Mouse (Mus musculus): ENCODE measurements at regions not wholly inside any gene's neighbourhood (a gene's known extent, or its start where the extent isn't known, plus 50 kb on each side); places are given as distances from the start of the nearest gene placed in this dataset.
A peak's percentile ranks its signal among the peaks of the same experiment; 100 is the strongest.

DNA sequence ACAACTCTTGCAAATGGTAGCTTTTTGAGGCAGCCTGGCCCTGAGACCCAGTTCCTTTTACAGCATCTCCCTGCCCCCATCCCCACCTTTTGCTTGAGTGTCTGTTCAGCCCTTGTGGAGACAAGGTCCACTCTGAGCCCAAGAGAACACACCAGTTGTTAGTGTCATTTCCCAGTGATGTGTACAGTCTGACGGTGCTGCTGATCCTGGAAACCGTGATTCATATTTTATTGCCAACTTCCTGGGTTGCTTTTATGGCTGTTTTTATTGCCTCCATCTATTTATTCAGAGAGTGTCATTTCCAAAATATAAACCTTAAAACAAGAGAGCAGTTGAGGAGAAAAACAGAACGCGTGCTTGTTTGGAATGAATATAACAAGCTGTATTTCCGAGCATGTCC, 309.6 kb upstream of the Isl1 start:
- DNase-seq, result no peak

DNA sequence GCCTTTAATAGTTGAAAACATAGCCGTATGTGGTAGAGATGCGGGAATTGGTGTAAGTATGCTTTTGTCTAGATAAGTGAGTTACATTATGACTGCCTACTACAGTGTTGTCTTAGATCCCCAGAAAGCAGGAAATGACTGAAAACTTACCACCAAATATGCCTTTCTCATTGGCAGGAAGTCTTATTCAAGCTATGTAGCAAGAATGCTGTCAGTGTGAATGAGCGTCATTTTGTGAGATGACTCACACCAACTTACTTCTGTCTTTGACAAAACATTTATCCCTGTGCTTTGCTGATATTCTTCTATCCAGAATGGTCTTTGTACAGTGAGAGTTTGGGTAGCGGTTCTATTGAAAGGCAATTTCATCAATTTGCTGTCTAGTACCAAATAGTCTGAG, 286.9 kb upstream of the Isl1 start:
- no peak for DNase-seq

DNA sequence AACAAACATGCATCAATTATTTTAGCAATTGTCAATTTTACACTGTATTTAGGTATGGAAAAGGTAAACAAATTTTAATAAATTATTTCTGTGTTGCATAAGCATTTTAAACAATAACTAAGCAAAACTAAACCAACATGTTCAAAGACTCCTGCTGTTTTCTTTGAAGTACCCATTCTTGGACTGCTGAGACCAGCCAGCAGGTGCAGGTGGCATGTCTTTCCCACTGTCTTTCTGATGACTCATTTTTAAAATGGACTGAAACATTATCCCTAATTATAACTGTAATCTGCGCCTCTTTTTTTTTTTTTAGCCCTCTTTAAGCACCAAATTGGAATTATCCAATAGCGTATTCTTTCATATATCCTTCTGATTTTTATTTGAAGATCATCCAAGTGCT, 286.0 kb upstream of the Isl1 start:
- no peak for DNase-seq

DNA sequence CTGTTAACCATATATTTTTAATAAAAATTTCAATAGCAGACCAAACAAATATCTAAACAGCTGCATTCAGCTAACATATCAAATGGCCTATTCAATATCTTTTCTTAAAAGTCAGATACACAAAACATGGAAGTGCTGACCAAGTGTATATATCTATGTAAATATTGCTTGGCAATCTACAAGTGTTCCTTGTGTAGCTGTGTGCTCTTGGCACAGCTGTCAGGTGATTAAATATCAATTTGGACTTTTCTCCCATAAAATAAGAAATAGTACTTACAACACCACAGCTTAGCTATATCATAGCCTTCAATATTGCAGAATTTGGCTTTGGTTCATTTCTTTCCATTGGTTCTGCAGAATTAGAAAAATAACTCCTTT, 266.5 kb upstream of the Isl1 start:
- no peak for DNase-seq

DNA sequence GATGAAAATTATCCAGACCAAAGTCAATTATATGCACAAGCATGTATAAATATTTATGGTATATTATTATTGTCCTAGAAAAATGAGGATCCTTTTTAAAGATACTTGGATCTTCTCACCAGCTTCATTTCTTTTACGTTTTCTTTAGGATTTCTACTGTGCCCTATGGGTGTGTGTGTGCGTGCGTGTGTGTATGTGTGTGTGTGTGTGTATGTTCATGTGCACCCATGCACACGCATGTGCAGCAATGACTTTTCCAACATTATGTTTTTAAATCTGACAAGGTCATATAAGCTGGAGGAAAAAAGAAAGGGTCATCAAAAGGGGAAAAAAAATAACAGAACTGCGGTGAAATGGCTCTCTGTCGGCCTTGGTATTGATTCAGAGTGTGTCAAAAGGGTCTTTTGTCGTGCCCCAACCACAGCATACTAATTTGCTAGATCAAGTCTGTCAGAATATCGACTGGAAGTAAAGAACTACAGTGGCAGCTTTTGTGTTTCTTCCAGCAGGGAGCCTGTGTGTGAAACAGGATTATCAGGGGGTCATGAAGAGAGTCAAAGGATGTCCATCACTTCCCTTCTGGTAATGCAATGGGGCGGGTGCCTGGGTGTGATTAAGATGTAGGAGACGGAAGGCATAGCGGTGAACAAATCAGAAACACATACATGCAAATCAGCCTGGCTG, 265.9 kb upstream of the Isl1 start:
- DNase-seq, result no peak

DNA sequence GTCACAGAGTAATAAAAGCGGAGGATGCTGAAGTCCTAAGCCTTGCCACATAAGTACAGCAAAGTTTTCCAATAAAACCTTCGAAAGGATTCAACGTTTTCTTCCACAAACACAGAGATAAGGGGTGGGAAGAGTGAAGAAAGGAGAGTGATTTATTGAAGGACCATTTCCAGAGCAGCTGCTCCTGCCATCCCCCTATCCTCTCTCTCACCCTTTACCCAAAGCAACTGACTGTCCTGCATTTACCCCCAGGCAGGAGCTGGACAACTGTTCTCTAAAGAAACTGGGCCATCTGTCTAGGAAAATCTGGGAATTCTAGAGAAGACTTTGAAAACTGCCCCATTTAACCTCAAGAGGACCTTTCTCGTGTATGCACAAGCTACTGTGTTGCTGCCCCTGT, 245.6 kb upstream of the Isl1 start:
- DNase-seq, result no peak

DNA sequence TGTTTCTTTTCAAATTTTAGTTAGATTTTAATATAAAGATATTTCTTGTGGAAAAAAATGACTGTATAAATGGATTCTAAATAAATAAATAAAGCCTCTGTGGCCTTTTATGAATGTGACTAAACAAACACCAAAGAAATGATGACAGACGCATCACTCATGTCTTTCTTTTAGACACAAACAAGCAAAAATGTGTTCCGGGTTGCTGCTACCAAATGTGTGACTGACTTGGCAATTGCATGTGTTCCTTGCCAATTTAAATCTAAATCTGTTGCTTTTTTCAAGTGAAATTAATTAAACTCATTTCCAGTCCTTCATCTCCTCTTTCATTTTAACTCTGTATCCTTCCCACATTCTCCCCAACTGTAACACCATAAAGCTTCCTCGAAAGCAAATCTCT, 225.7 kb upstream of the Isl1 start:
- DNase-seq, result no peak

DNA sequence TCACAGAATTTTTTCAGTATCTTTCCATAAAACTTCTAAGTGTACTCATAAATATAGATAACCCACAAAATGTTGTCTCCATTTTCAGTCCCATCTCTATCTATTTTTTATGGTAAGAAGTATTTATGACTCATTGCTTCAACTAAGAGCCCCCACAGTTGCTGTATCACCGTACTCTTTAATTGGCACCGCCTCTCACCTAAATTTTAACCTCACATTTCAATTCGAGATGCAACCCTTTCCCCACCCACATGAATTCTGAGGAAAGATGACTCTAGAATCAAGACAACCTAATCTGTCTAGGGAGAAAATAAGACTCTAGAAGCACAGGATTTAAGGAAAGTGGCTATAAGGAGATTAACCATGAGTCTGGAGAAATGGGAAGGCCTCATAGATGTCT, 223.7 kb upstream of the Isl1 start:
- DNase-seq, result no peak

DNA sequence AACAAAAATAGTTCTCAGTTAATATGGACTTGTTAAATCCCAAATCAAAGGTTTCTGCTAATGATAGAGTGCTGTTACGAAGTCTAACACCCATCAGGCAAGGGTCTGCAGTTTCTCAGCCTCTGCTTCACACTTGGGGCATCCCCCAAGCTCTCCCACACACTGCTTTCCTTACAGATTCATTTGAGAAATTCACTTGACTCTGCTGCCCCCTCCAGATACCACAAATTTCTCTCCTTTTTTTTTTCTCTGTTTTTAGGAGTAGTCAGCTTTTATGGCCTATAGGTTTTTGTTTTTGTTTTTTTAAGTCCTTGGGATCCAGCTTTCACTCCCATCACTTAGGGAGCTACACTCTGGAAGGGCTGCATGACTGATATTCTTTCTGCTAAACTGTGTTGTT, 218.8 kb upstream of the Isl1 start:
- DNase-seq, result no peak

DNA sequence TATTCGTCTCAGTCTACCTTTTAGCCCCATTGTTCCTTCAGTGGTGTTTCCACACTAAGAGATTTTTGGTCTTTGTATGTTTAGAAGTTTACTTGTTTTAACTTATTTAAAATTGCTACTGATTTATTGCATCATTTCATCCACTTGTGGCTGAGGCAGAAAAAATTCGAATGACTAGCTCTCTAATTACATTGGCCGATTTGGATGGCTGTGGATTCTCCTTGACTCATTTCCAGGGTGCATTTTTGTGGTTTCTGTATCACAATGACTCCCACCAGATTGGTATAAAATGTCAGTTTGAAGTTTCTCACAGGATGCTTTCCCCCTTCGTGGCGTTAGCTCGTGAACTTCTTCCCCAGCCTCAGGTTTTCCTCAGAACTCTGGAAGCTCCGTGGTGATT, 217.5 kb upstream of the Isl1 start:
- DNase-seq, result no peak

DNA sequence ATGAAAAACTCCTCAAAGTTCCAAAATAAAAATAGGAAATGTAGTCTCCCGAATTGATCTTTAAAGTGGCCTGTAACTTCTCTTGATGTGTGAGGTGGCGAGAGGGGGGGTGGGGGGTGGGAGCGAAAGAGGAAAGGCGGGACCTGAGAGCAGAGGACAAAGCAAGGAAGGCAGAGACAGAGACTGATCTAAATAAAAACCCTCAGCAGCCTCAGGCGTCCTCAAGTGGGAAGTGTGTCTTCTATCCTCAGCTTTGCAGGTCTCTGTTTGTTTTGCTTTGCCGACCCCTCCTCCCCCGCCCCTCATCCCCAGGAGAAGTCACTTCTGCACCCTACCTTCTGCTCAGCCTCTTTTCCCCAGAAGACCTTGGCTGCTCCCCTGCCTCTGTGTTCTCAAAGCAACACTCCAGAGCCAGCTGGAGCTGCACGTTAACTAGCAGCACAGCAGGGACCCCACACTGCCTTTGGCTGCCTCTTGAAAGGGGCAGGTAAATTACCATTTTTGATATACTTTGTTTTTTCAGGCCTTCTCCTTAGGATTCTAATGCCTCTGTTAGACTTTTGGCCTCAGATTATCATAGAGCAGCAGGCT, 214.3 kb upstream of the Isl1 start:
- DNase-seq, result no peak

DNA sequence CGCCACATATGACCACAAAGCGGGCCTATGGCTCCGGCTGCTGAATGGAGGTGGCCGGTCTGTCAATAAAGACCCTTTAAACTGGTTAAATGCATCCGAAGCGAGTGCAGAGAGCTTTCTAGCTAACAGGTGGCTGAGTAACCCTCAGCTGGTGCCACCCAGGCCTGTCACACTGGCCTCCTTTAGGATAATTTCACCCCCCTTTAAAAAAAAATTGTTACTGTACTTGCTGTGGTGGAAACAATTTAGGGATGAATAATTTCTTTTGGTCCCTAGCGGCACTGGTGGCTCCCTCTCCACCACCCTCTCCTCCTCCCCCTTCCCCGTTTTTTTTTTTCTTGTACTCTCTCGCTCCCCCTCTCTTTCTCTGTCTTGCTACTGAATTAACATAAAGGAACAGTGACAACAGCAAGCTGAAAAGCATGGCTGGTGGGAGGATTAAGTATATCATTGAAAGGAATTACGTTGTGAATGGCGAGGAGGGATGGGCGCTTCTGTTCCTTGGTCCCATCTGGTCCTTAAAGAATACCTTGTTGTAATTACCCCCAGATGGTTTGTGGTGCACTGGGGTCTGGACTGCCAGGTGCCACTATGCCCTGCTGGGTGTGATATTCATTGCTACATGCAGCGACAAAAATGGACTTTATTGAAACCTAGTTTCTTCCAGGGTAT, 205.3 kb upstream of the Isl1 start:
- DNase-seq, result no peak

DNA sequence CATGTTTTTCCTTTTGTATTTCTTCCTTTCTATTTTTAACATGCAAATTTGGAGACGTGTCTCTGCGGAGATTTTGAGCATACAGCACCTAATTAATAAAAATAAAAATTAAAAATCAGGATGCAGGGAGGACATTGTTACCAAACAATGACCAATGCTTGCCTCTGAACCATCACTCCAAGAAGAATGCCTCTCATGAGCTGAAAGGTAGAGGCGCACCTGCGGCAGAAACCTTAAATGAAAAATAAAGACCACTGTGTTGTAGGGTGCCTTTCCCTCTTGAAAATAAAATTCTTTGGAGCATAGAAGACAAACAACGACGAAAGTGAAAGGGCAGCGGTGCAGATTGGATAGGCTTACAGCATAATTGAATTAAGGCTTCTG, 204.8 kb upstream of the Isl1 start:
- no peak for DNase-seq

DNA sequence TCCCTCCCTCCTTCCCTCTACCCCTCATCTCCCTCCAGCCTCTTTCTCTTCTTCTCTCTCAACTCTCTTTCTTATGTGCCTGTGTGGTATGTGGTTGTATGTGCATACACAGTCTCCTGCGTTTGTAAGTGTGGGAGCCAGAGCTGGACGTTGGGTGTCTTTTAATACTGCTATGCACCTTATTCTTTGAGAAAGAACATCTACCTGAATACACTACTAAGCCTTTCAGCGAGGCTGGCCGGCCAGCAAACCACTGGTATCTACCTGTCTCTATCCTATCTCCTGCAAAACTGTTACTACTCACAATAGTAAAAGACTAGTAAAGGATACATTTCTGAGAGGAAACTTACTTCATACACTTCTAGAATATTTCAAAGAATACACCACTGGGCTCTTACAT, 202.9 kb upstream of the Isl1 start:
- no peak for DNase-seq

DNA sequence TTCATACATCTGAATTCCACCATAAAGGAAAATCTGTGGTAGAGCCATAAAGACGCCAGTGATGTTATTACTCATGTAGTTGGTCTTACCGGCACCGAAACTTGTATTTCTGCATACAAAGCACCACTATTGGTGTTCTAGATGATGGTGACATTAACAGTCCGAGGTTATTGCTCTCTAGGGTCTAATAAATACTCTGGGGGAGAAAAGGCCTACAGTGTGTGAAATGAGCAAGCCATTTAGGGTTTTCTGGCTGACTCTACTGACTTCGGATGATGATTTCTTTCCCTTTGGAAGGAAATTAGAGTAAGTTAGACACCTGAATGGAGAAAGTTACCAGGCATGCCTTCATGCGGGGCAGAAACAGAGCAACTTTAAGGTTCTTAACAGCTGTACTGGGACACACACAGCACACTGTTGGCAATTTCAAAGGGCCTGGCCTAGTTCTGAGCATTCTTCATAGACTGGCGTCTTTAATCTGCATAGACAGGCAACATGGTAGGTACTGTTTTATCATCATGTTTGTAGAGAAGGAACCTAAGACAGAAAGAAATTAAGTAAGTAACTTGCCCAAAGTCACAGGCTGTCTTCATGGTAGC, 198.8 kb upstream of the Isl1 start:
- DNase-seq, result no peak

DNA sequence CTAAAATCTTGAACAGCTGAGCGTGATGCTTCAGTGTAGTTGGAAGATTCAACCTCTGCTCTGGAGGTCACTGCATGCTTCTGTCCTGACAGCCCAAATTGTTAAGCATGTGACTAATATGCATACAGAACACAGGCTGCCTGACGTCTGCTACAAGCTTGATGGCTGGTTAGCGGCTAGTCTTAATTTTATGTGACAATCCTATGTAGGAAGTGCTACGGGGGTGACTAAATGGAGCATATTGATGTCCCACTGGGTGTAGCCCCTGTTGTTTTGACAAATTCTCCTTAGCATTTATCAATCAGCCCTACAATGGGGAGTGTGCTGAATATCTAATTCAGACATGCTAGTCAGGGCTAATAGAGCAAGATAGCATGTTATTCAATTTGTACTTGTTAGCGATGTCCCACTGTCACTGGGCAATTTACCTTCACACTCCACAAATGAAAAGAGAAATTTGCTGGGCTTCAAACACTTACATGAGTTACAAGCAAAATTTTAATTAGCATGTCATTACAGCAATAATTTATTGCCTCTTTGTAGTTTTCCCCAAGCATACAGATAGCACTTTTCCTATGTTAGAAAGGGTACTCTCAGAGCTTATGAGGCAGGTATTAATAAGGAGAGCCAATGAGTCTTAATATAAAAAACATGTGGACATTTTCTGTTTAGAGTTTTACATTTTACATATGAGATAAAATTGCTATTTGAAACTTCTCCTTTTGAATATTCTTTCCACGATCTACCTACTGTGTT, 188.3 kb upstream of the Isl1 start:
- DNase-seq, result no peak

DNA sequence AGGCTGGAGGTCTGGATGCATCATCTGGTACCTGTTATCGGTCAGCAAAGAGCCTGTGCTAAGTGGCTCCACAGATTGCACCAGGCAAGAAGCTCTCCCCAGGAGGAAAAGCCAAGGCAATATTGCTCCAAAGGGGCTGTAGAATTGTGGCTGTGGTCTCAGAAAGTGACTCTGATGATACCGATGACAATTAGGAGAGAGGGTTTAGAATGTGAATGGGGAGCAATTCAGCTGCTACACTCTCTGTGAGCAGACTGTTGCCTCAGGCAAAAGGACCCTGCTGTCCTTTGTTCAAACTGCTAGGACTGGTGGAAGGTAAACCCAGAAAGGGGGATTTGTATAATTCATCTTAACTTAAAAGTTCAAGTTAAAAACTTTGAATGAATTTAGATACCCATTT, 186.2 kb upstream of the Isl1 start:
- no peak for DNase-seq

DNA sequence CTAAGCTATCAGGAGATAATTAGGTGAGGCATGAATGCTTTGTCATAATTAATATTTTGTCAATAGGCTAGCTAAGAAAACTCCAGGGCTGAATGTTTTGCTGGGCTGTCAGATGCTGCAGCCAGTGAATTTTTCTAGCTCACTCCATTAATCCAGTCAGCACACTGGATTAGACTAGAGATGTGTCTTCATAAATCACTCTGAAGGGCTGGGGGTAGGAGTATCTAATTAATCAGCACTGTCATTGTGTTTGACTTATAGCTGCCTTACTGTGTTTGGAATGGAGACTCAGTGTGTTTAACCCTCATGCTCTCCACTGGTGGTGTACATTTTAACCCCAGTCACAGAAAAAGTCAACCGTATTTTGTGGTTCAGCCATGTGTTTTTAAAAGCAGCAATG, 179.9 kb upstream of the Isl1 start:
- no peak for DNase-seq

DNA sequence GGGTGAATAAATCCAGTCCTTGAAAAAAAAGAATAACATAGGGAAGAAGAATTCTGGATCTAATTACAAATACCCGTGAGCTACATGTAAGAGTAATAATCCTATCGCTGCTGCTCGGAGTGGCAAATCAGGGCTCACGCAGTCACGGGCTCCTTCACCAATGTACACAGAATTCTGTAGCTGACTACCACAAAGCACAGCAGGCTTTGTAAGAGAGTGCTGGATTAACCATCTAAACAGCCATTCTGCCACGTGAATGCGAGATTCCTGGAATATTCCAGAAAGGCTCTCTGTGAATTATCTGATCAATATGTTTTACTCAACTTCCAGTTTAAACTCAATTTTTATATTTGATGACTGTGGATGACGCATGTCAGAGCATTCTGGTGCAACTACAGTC, 165.1 kb upstream of the Isl1 start:
- DNase-seq, result no peak

DNA sequence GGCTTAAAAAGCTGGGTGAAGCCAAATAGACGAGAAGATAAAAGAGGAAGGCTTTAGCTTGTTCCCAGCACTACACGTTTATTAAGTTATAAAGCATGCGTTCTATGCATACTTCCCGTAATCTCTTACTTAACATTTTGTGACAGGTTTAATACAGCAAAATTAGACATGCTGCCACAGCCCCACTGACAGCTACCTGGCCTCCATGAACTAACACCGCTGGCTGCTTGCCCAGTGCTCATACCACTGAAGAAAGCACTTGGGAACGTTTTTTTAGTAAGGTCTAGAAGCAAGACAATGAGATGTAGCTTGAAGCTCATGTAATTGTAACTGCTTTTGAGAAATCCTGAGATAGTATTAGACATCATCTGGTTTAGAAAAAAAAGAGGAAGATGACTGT, 152.3 kb upstream of the Isl1 start:
- DNase-seq, result no peak

DNA sequence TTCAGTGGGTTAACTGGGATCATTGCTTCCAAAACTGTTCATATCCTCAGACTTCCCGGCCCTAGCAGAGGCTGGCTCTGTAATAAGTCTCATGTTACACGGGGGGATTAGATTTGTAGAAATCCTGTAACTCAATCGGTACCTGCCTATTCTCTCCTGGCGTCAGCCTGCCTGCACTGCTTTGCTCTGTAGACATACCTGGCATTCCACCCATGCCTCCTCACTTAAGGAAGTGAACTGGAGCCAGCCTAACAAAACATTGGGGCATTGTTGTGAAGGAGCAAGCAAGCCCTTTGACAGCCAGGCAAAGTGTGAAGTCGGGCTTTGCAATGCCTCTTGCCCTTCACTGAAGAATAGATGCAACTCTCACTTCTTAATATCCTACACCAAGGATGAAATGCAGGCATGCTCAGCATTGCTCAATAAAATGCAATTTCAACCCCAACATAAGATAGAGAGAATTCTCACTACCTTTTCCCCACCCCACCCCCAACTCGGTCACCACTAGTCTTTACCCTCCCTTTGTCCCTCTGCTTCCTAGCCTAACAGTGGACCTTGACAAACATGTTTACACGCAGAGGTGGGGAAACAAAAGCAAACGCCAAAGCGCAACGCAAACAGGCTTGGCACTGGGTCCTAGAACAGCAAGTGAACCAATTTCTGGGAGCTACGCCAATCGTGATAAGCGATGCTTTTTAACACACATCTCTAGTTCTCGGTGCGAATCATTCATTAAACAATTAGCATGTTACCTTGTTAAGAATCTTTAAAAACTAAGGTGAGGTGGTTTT, 133.9 kb upstream of the Isl1 start:
- DNase-seq, result peak; percentile 6

DNA sequence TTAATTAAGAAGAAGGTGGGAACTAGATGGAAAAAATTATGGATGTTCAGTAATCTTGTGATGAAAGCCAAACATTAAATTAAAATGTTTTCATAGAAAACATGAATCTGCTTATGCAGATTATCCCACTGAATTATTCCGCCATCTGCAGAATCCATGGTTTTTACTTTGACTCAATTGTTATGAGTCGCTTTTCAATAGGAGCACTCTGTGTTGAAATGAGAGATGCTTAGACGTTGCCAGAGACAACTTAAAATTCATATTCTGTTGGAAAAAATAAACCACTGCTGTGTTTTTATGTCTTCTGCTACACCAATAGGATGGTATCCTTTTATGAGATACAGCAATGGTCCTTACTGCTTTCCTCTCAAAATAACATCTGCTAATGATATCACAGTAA, 108.3 kb upstream of the Isl1 start:
- no peak for DNase-seq
